Mouse (Mus musculus) CD4-positive helper T cell, adult 2 months (primary cell): ENCODE results near the gene Zswim9.

Source experiments
- DNase-seq: peaks from one replicate; pipeline ENCODE4 v3.0.0-alpha.2; 2012; ENCODE audit warnings: low read depth, missing footprints, low spot score

Zswim9 gene

DNA sequence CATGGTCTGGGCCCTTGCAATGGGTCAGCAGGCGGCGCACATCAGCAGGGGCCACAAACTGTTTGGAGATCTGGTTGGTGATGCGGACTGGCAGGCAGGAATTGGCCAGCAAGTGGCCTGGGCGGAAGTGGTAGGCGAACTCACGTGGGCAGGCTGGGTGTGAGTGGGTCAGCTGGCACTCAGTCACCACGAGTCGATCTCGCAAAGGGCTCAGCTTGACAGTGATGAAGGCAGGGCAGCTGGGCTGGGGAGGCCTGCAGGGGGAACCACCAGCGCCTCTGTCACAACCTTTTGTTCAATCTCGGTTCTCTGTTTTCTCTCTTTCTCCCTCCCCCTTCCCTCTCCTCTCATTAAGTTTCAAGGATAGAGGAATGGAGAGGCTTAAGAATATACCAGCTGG, 9.1 kb downstream of the Zswim9 start:
- no peak for DNase-seq

- no peak for DNase-seq
These were observed 9.7 kb downstream of the Zswim9 start for GRCm38 (mm10) chr7:13268749-13269260.

- DNase-seq = no peak
These were observed 14.1 kb downstream of the Zswim9 start for GRCm38 (mm10) chr7:13264396-13264795.

- no peak for DNase-seq
These were observed 14.7 kb downstream of the Zswim9 start for GRCm38 (mm10) chr7:13263851-13264250.

- DNase-seq = no peak
These were observed 17.5 kb downstream of the Zswim9 start for GRCm38 (mm10) chr7:13260746-13261700.

DNA sequence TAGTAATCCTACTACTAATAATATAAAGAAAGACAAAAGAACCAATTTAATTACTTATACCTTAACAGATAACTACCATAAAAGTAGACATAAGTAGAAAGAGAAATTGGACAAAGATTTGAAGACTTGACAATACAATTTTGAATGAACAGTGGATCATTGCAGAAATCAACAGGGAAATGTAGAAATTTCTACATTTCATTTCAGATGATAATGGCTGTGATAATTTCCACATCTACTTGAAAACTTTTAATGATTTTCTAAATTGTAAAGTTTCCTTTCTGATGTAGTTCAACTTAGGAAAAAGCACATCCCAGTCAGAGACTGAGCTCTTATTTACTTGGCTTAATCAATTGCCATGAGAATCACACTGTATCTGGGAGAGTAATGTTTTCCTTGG, 65.8 kb downstream of the Zswim9 start, which contains the start of gene Vmn1r89:
Vmn1r89 (plus strand) TSS at position 301 of the 400 bp plus-strand sequence.
- DNase-seq = no peak
